ENCODE assay signal across 20 mouse cellular contexts in genomic region chr12:94560374-94561194, GRCm38 (mm10).
"Had no signal": no experiment of that assay in that cellular context is flagged by ENCODE, and none has a peak within 500 bp of the region (broad histone marks: within the 10 kb centered on the region; RNA-seq: fewer than 3 reads in every experiment).

No protein-coding gene starts in this region.

- H3K4me1 ChIP-seq: liver, embryonic 12.5 days; liver, embryonic 15.5 days; lung, embryonic 15.5 days; midbrain, embryonic 12.5 days; midbrain, embryonic 15.5 days had no signal

- H3K27me3 ChIP-seq: liver, embryonic 12.5 days; liver, embryonic 15.5 days; lung, embryonic 15.5 days; midbrain, embryonic 12.5 days; midbrain, embryonic 15.5 days; neural tube, embryonic 13.5 days had no signal

- H3K9me3 ChIP-seq: liver, embryonic 12.5 days; liver, embryonic 15.5 days; lung, embryonic 15.5 days; midbrain, embryonic 12.5 days; midbrain, embryonic 15.5 days; neural tube, embryonic 13.5 days had no signal

- H3K4me3 ChIP-seq: layer of hippocampus, adult 2 months; left cerebral cortex, adult 2 months; liver, embryonic 12.5 days; liver, embryonic 15.5 days; lung, embryonic 15.5 days; midbrain, embryonic 12.5 days; midbrain, embryonic 15.5 days; myocyte; neural tube, embryonic 13.5 days had no signal

- DNase-seq: kidney, adult 2 months; kidney, postnatal 25 days; layer of hippocampus, adult 9-11 months; liver; lung, adult 18-20 months; lung, postnatal 10 days; lung, postnatal 36 days; thymus, adult 18-20 months; thymus, postnatal 36 days had no signal

- ATAC-seq: intestine, postnatal 0 days; liver, embryonic 12.5 days; midbrain, embryonic 15.5 days had no signal

- H3K9ac ChIP-seq: liver, embryonic 12.5 days; liver, embryonic 15.5 days; lung, embryonic 15.5 days; midbrain, embryonic 12.5 days; midbrain, embryonic 15.5 days; neural tube, embryonic 13.5 days had no signal

- H3K4me2 ChIP-seq: liver, embryonic 12.5 days; liver, embryonic 15.5 days; lung, embryonic 15.5 days; midbrain, embryonic 12.5 days; midbrain, embryonic 15.5 days; neural tube, embryonic 13.5 days had no signal

- H3K27ac ChIP-seq: kidney, postnatal 0 days; layer of hippocampus, adult 2 months; left cerebral cortex, adult 2 months; liver, embryonic 12.5 days; liver, embryonic 15.5 days; lung, embryonic 15.5 days; midbrain, embryonic 12.5 days; midbrain, embryonic 15.5 days; neural tube, embryonic 13.5 days had no signal

- H3K36me3 ChIP-seq: liver, embryonic 12.5 days; liver, embryonic 15.5 days; lung, embryonic 15.5 days; midbrain, embryonic 12.5 days; midbrain, embryonic 15.5 days; neural tube, embryonic 13.5 days had no signal
